In the genomic region with DNA sequence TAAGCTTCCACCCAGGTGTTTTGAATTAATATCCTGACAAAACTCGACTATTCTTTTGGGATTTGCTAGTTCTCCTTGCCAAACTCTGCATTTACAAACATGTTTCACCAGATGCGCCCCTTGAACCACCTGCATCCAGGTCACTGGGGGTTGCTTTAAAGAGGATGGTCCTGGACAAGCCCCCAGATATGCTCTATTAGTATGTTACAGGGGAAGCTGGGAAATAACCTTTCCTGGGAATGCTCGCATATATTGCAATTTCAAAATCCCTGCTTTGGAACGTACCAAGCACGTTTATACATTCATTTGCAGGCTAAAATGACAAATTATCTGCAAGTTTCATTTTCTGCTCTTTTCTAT, we compare ENCODE assay signal across 22 mouse cellular contexts.
DNase-seq lines count a peak whose midpoint lies in the region; ATAC-seq and TF ChIP-seq lines count a peak whose summit lies in the region.
"Had no signal": no experiment of that assay in that cellular context is flagged by ENCODE, and none has a peak within 500 bp of the region (broad histone marks: within the 10 kb centered on the region; RNA-seq: fewer than 3 reads in every experiment).

No protein-coding gene starts in this region.

- ATAC-seq in midbrain, embryonic 12.5 days (ENCODE audit: low FRiP score, low read depth), result peak; percentile 39
- no peak; the same call in 1 of the 2 replicates for ATAC-seq in midbrain, embryonic 11.5 days (ENCODE audit: low FRiP score)
- ATAC-seq in forebrain, embryonic 13.5 days, result 0 out of 2 replicates have a peak, but pooled peaks have one; percentile 7
- ATAC-seq in hindbrain, postnatal 0 days, result no peak
- peak; percentile 62; the same call in 1 of the 2 replicates for ATAC-seq in midbrain, embryonic 15.5 days (replicated peaks)
- no peak for ATAC-seq in frontal cortex, adult (ENCODE audit: low TSS enrichment)

- no peak for DNase-seq in midbrain, embryonic 11.5 days (ENCODE audit: low spot score, missing footprints)
- peak; percentile 13 for DNase-seq in hindbrain, postnatal 0 days (ENCODE audit: low spot score)
- no peak for DNase-seq in layer of hippocampus, postnatal 14 days (ENCODE audit: low spot score in 2 of 2)
- no peak for DNase-seq in lung, postnatal 4 days
- DNase-seq: B cell, adult 2 months; cerebellum, adult 8-10 months; gastrocnemius, adult 2 months; heart, adult 11 months; heart, postnatal 14 days; kidney, adult 18-20 months; kidney, postnatal 14 days; left cerebral cortex, postnatal 4 days; thymus, postnatal 25 days had no signal

- H3K27ac ChIP-seq in midbrain, embryonic 12.5 days (replicated peaks), result peak overlapping the region; percentile 46
- no peak overlapping the region for H3K27ac ChIP-seq in midbrain, embryonic 11.5 days (ENCODE audit: low read depth, low read length)
- peak overlapping the region; percentile 37; the same call in 1 of the 2 replicates for H3K27ac ChIP-seq in forebrain, embryonic 13.5 days
- no peak overlapping the region for H3K27ac ChIP-seq in hindbrain, postnatal 0 days
- peak overlapping the region; percentile 60; the same call in 1 of the 2 replicates for H3K27ac ChIP-seq in midbrain, embryonic 15.5 days
- H3K27ac ChIP-seq: gastrocnemius, adult 2 months; layer of hippocampus, adult 2 months; liver, embryonic 14.5 days; lung, embryonic 15.5 days; neural tube, embryonic 13.5 days had no signal

- no peak overlapping the region for H3K4me2 ChIP-seq in midbrain, embryonic 12.5 days (replicated peaks)
- no peak overlapping the region for H3K4me2 ChIP-seq in midbrain, embryonic 11.5 days
- H3K4me2 ChIP-seq in forebrain, embryonic 13.5 days, result 0 out of 2 replicates have a peak overlapping the region, but pooled peaks have one; percentile 15
- no peak overlapping the region for H3K4me2 ChIP-seq in hindbrain, postnatal 0 days (ENCODE audit: low read depth, low read length)
- peak overlapping the region; percentile 23 for H3K4me2 ChIP-seq in midbrain, embryonic 15.5 days
- H3K4me2 ChIP-seq: heart, embryonic 12.5 days; lung, embryonic 15.5 days; neural tube, embryonic 13.5 days had no signal

- TF ChIP-seq CTCF in hindbrain, postnatal 0 days (IDR thresholded peaks at IDR 0.05; ENCODE audit: low read depth), result no peak

- no peak overlapping the region for H3K4me3 ChIP-seq in midbrain, embryonic 12.5 days
- no peak overlapping the region for H3K4me3 ChIP-seq in midbrain, embryonic 11.5 days (ENCODE audit: low read depth, low read length)
- no peak overlapping the region for H3K4me3 ChIP-seq in forebrain, embryonic 13.5 days
- no peak overlapping the region for H3K4me3 ChIP-seq in hindbrain, postnatal 0 days (ENCODE audit: low read length)
- no peak overlapping the region for H3K4me3 ChIP-seq in midbrain, embryonic 15.5 days
- H3K4me3 ChIP-seq: gastrocnemius, adult 2 months; heart, embryonic 12.5 days; layer of hippocampus, adult 2 months; lung, embryonic 15.5 days; neural tube, embryonic 13.5 days had no signal

- H3K9me3 ChIP-seq in midbrain, embryonic 12.5 days, result no peaks in the 10 kb centered on the region
- no peaks in the 10 kb centered on the region for H3K9me3 ChIP-seq in midbrain, embryonic 11.5 days (ENCODE audit: control insufficient read depth, low read length)
- H3K9me3 ChIP-seq in forebrain, embryonic 13.5 days (replicated peaks), result no peaks in the 10 kb centered on the region
- H3K9me3 ChIP-seq in hindbrain, postnatal 0 days (ENCODE audit: low read length), result no peaks in the 10 kb centered on the region
- H3K9me3 ChIP-seq in midbrain, embryonic 15.5 days, result no peaks in the 10 kb centered on the region
- H3K9me3 ChIP-seq: heart, embryonic 12.5 days; lung, embryonic 15.5 days; neural tube, embryonic 13.5 days had no signal

- WGBS in midbrain, embryonic 12.5 days, result 79% methylated on average over 5 of the region's 5 CpGs
- 87% methylated on average over 5 of the region's 5 CpGs for WGBS in midbrain, embryonic 11.5 days
- 30% methylated on average over 5 of the region's 5 CpGs for WGBS in forebrain, embryonic 13.5 days
- WGBS in hindbrain, postnatal 0 days, result 73% methylated on average over 5 of the region's 5 CpGs
- WGBS in midbrain, embryonic 15.5 days, result 64% methylated on average over 5 of the region's 5 CpGs

- H3K9ac ChIP-seq in midbrain, embryonic 12.5 days (replicated peaks), result no peak overlapping the region
- H3K9ac ChIP-seq in midbrain, embryonic 11.5 days (ENCODE audit: low read length), result no peak overlapping the region
- no peak overlapping the region for H3K9ac ChIP-seq in forebrain, embryonic 13.5 days
- no peak overlapping the region for H3K9ac ChIP-seq in hindbrain, postnatal 0 days (replicated peaks; ENCODE audit: low read length)
- H3K9ac ChIP-seq in midbrain, embryonic 15.5 days, result no peak overlapping the region
- H3K9ac ChIP-seq: heart, embryonic 12.5 days; liver, embryonic 14.5 days; lung, embryonic 15.5 days; neural tube, embryonic 13.5 days had no signal

- no peaks in the 10 kb centered on the region for H3K36me3 ChIP-seq in midbrain, embryonic 12.5 days
- no peaks in the 10 kb centered on the region for H3K36me3 ChIP-seq in midbrain, embryonic 11.5 days (ENCODE audit: control insufficient read depth, insufficient read depth, low read length)
- H3K36me3 ChIP-seq in forebrain, embryonic 13.5 days (ENCODE audit: poor library complexity, severe bottlenecking), result no peaks in the 10 kb centered on the region
- no peaks in the 10 kb centered on the region for H3K36me3 ChIP-seq in hindbrain, postnatal 0 days (ENCODE audit: insufficient read depth, low read length)
- no peaks in the 10 kb centered on the region for H3K36me3 ChIP-seq in midbrain, embryonic 15.5 days (replicated peaks)
- H3K36me3 ChIP-seq: heart, embryonic 12.5 days; lung, embryonic 15.5 days; neural tube, embryonic 13.5 days had no signal

- H3K27me3 ChIP-seq in midbrain, embryonic 12.5 days, result no peaks in the 10 kb centered on the region
- no peaks in the 10 kb centered on the region for H3K27me3 ChIP-seq in midbrain, embryonic 11.5 days (ENCODE audit: control insufficient read depth, insufficient read depth, low read length)
- no peaks in the 10 kb centered on the region for H3K27me3 ChIP-seq in forebrain, embryonic 13.5 days
- no peaks in the 10 kb centered on the region for H3K27me3 ChIP-seq in hindbrain, postnatal 0 days (ENCODE audit: insufficient read depth, low read length)
- no peaks in the 10 kb centered on the region for H3K27me3 ChIP-seq in midbrain, embryonic 15.5 days (replicated peaks)
- H3K27me3 ChIP-seq: heart, embryonic 12.5 days; lung, embryonic 15.5 days had no signal

- H3K4me1 ChIP-seq in midbrain, embryonic 12.5 days, result peaks cover 19% of the 10 kb centered on the region
- no peaks in the 10 kb centered on the region; the same call in 1 of the 2 replicates for H3K4me1 ChIP-seq in midbrain, embryonic 11.5 days (ENCODE audit: control insufficient read depth, insufficient read depth, low read length)
- peaks cover 31% of the 10 kb centered on the region for H3K4me1 ChIP-seq in forebrain, embryonic 13.5 days
- no peaks in the 10 kb centered on the region for H3K4me1 ChIP-seq in hindbrain, postnatal 0 days (ENCODE audit: insufficient read depth, low read length)
- peaks cover 19% of the 10 kb centered on the region for H3K4me1 ChIP-seq in midbrain, embryonic 15.5 days
- H3K4me1 ChIP-seq: heart, embryonic 12.5 days; lung, embryonic 15.5 days; neural tube, embryonic 13.5 days had no signal

Comparison
In these comparisons a context has a peak if more than half of its experiments do, and no peak if none do; other contexts are left out.
1. ATAC-seq: peak in midbrain, embryonic 12.5 days (single experiment), forebrain, embryonic 13.5 days (single experiment) and midbrain, embryonic 15.5 days (single experiment); none in midbrain, embryonic 11.5 days (single experiment), hindbrain, postnatal 0 days (single experiment) and frontal cortex, adult (single experiment).
2. H3K27ac ChIP-seq: peak in midbrain, embryonic 12.5 days (single experiment), forebrain, embryonic 13.5 days (single experiment) and midbrain, embryonic 15.5 days (single experiment); none in midbrain, embryonic 11.5 days (single experiment) and hindbrain, postnatal 0 days (single experiment).
3. H3K4me2 ChIP-seq: peak in forebrain, embryonic 13.5 days (single experiment) and midbrain, embryonic 15.5 days (single experiment); none in midbrain, embryonic 12.5 days (single experiment), midbrain, embryonic 11.5 days (single experiment) and hindbrain, postnatal 0 days (single experiment).